Mouse (Mus musculus) kidney, adult 8-10 months (tissue): ENCODE data around the gene Fam131c.
A peak's percentile ranks its signal among the peaks of the same experiment; 100 is the strongest.

Experiments
- DNase-seq, 2 experiments: peaks; one replicate each; pipeline ENCODE4 v3.0.0; 2022

Fam131c gene

DNA sequence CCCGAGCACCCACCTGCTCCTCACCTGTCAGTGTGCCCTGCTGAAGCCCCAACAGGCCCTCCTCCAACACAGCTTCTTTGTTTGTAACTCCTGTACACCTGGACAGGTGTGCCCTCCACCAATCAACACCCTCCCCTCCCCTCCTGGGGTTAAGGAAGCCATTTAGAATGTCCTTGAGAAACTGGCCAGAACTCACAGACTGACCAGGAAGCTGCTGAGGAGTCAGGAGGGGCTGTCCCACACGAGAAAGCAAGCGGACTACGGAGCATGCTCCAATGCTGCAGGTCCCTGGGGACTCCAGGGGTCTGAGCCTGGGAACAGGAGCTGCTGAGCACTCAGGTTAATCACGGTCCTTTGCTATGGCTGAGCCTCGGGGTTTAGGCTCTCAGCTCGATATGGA, 47.9 kb downstream of the Fam131c start, which contains the start of gene Clcnkb:
Clcnkb (minus strand) TSS at position 91 of the 400 bp plus-strand sequence.
- peak; percentile 46 to 82 for DNase-seq

DNA sequence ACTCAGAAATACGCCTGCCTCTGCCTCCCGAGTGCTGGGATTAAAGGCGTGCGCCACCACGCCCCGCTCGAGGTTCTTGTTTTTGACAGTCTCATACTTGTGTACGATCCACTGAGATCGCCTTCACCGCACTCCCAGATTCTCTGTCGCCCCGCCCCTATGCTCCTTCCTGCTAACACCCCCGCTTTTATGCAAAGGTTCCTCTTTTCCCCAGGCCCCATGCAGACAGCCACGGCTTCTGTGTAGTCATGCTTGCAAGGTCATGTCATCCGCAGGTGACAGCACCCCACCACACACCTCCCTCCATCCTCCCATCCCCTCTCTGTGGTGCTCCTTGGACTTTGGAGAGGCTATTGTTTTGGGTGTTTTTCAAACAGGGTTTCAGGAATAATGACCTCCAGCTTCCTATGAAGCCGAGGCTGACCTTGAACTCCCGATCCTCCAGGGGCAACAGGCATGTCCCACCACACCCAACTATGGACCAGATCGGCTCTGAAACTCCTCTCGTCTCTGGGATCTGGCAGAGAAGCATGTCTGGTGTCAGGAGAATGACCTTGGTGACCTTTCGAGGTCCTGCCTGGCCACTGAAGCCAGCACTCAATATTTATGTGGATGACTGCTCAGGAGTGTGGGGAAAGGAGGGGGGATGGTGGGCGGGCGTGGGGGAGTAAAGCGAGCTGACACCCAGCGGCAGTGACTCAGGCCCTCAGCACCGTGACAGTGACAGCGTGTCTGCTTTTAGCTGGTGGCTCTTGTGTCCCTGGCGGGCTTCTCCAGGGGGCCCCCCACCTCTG, 51.6 kb downstream of the Fam131c start:
- no peak for DNase-seq

DNA sequence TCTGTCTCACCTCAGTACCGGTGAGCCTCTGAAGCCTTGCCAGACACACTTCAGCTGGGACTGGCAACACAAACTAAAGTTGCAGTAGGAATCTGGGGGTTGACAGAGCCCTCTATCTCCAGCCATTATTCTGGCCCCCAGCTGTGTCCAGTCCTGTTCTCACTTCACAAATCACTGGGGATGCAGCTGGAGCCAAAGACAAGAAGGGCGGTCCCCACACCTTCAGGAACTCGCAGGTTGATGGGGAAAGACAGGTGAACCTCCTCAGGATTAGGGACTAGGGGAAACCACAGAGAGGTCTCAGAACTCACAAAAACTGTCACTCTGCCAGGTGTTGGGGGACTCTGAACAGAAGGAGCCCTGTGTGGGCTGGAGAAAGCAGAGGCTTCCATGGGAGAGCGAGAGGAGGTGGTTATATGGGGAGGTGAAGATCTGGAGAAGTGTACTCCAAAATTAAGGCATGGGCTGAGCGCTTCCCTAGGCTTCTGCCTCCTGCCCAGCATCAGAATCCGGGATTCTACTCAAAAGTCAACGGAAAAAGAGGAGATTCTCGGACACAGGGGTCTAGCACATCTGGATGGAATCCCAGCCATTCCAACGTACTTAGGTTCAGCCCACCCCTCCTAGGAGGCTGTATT, 52.3 kb downstream of the Fam131c start, which contains the start of gene Hspb7:
Hspb7 (plus strand) TSS at position 588 of the 638 bp plus-strand sequence.
- DNase-seq = no peak

DNA sequence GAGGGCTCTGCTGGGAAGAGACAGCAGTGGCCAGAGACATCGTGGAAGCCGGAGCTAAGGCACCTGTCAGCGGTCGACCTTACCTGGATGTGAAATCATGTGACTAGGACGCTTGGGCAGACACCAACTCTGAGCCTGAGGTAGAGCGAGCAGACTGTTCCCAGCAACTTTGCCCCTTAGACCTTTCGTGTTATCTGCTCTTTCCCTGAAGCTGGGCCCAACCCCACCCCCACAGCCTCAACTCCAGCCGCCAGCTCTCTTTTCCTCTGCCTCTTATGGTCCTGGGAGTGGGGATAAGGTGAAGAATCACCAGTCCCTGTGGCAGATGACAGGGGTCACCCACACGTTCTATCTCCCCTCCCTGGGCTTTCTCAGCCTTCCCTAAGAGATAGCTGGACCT, 52.9 kb downstream of the Fam131c start:
- DNase-seq = no peak

DNA sequence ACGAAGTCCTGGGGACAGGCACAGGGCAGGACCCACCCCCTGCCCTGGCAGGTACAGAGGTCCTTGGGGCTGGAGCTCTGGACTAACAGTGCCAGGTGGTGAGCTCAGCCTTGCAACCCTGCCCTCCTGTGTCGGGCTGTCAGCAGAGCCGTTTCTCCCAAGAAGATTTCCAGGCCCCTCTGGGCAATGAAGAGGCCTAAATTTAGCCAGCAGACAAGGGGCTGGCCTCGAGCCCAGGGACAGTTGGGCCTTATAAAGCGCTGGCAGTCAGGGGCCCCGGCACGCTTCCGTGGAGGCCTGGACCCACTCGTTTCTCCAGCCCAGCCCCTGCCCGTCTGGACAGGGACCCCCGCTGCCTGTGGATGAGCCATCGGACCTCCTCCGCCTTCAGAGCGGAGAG, 53.4 kb downstream of the Fam131c start:
- no peak for DNase-seq

DNA sequence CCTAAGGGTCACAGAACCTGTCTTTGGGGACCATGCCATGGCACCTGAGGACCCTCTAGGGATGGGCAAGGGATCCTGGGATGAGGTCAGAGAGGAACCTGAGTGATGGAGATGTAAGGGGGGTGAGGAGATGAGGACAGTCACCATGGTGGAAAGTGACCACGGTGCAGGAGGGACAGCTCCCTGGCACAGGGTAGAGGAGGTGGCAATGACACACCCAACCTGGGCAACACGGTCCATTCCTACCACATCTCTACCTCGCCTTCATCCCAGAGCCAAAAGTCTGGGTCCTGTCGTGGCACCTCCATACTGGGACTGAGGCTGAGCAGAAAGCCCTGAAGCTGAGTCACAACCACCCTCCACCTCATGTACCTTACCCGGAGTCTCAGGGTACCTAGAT, 54.8 kb downstream of the Fam131c start:
- DNase-seq = no peak

DNA sequence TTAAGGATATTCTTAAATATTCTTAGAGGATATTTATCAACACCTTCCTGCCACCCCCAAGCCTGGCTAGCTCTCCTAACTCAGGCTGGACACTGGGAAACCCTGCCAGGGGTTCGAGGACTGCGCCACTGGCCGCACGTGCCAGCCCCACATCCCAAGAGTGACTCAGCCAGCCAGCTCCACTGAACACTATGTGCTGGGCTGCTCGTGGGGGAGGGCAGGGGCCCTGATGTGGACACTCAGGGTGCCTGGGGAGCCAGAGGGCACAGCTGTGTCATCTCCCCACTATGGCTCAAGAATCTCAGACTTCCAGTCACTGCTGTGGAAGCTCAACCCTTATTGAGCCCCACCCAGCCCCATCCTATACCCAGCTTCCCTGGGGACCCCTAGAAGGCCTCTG, 55.3 kb downstream of the Fam131c start:
- no peak for DNase-seq

DNA sequence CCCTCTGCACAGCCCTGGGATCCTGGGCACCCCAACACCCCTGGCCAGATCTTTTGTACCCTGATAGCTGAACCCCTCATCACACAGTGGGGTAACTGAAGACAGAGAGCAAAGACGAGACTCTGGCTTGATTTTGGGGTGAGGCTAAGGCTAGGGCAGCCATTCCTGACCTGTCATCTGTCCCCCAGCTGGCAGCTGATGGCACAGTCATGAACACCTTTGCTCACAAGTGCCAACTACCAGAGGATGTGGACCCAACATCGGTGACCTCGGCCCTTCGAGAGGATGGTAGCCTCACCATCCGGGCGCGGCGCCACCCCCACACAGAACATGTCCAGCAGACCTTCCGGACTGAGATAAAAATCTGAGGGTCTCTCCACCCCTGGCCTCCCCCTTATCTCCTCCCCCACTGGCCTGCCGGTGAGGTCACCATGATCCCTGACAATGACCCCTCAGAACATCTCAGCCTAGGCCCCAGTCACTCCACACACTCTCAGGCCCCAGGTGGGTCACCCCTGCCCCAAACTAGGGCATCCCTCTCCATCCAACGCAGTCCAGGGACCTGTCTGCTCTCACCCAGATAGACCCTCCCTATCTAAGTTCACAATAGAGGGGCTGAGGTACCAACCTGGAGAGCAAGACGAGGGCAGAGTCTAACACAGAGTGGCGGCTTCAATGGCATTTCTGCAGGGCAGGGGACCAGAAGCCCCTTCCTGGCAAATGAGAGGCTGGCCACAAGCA, 55.8 kb downstream of the Fam131c start:
- DNase-seq = no peak

DNA sequence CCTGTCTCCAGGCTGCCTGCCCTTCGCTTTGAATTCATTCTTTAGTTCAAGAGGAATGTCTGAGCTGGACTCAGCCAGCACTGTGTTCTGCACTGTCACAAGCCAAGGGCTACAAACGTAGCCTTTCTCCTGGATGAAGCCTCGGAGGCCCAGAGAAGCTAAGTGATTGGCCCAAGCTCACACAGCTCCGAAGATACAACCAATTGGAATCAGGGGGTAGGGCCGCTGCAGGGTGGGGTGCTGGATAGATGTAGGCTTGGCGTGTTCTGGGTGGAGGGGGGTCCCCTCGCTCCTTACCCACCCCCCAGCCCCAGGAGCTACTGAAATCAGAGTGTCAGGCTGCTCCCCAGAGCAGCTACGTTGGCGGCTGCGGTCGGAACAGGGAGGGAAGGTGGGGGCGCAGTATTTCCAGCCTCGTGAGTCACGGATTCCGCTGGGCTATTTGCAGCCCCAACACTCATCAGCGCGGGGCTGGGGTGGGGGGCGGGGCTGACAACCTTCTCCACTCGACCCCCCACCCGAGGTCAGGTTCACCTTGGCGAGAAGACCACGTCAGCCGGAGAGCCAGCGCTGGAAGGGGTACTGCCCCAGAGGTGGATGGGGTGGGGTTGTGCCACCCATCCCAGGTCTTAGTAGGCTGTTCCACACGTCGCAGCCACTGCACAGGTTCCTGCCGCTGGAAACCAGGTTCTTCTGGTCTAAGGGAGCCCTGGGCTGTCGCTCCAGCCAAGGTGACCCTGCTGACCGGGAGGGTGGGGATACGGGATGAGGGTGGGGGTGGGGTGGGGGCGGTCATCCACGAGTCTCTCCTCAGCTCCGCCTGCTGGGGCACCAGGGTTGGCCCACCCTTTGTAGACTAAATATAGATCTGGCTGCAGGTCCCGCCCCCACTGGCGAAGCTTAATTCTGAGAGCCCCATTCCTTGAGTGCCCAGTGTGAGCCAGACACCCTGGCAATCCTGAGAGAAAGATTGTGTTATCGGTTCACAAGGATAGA, 57.8 kb downstream of the Fam131c start:
- DNase-seq = peak; percentile 61 to 80

DNA sequence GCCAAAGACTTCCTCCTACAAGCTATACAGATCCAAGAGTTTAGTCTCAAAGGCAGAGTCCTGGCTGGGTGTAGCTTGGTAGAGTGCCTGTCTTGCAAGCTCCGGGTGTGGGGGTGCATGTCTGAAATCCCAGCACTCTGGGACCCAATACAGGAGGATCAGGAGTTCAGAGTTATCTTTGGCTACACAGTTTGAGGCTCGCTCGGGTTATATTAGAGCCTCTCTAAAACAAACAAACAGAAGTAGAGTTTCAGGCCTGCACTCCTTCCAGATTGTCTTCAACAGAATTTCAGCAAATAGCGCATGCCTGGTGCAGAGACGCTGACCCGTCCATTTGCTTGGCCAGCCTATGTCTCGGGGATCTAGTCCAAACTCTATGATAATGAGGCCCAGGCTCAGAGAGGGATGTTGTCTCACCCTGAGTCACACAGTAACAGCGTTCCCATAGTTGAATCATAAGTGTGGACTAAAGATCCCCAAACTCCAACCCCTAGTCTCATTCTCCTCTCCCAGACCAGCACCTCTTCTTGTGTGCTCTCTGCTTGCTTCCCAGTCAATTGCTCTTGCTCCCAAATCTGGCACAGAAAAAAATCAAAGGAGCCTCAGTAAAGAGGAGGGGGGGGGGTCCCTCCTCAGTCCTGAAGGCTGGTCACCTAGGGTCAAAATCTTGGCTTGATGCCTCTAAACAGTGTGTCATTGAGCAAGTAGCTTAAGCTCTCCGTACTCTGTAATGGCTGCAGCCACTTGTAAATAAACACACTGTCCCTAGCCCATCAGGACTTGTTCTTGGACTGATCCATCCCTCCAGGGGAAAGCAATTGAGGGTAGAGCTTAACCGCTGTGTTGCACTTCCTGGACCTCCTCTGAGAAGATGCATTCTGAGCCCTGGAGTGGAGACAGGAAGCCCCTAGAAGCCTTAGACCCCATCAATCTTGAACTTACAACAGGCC, 59.1 kb downstream of the Fam131c start:
- no peak for DNase-seq

DNA sequence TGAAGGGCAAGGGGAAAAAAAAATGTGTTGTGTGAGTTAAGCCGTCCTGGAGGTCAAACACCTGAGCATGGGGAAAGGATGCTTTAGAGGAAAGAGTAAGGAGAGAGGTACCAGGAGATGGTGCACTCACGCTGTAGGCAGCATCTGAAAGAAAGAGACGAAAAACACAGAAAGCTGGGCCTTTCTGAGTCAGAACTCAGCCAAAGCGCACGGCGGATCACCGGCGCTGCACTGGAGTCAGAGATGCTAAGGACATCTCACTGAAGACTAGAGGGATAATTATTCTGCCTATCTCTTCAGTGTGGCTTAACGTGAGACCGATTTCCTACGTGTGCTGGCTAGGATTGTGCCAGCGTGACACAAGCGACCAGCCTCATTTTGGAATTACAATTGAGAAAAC, 59.9 kb downstream of the Fam131c start:
- no peak for DNase-seq

DNA sequence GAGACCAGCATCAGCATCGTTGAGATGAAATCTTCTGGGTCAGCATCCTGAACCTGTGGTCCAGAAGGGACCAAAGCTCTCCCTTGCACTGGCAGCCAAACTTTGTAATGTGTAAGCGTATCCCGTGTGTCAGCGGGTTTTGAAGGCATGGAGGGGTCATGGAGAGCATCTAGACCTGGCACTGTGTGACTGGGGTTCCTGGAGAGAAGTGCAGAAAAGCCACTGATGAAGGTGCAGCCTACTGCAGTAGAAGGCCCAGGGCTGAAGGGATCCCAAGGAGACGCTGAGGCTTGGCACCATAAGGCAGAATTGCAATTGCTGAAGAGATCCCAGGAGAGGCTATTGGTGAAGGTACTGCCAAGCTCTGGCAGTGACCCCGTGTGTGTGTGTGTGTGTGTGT, 61.4 kb downstream of the Fam131c start:
- no peak for DNase-seq

DNA sequence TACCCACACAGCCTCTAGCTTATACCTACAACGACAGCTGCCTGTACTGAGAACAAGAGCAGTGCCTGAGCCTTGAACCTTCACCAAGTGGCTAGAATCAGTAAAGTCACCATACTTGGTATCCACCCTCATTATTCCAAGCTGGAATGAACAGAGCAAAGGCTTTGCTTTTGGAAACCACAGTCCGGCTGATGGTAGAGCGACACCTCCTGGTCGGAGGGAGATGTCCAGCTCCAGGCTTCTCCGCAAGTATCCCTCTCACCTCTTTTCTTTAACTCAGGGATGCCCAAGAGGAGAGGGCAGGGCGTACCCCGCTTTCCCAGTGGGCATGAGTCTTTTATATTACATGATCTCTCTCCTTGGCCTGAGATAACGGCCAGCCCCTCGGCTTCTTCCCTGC, 61.8 kb downstream of the Fam131c start:
- DNase-seq = peak; percentile 54 to 72

DNA sequence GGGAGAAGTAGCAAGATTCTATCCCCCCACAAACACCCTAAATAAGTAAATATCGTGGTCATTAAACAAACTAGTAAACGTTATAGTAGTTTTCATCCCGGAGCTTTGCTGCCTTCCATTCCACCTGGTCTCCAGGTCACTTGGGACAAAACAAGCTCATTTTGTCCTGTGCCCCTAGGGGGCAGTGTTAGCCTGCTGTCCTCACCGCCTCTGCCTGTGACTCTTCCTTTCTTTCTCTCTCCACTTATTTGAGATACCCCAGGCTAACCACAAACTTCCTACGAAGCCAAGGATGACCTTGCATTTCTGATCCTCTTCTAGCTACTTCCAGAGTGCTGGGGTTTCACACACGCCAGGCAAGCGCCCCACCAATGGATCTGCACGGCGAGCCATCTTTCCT, 63.0 kb downstream of the Fam131c start:
- peak; percentile 70 to 83 for DNase-seq

DNA sequence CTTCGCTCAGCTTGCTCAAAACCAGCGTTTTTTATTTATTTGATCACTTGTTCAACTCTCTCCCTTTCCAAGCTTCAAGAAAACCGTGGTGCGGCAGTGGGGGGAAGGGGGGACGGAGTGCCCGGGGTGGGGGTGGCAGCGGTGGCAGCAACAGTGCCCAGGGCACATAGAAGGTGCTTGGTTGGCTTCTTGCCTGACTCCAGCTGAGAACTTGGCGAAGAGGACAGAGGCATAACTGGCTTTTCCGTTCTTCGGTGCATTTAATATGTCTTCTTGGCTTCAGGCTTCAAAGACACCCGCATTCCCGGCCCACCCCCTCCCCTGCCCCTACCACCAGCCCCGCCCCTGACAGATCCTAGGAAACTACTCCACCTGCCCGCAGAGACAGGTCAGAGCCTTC, 64.6 kb downstream of the Fam131c start:
- DNase-seq = peak in 1 of 2 experiments; percentile 40

DNA sequence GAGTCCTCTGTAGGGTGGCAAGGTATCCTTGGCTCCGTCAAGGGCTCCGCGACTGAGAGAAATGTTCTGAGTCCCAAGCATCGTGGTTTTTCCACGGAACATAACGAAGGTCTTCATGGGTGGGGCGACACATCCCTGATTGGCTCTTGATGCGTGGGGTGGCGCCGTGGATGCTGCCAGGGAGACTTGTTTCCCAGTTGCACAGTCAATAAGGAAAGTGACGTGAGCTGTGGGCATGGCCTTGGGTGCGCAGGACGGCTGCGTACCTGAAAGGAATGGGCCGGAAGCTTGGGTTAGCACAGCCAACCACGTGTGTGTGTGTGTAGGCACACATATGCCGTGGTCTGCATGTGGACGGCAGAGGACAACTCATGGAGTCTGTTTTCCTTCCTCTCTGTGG, 65.2 kb downstream of the Fam131c start:
- no peak for DNase-seq
